9 mouse cellular contexts compared by ENCODE assay signal in the genomic region with DNA sequence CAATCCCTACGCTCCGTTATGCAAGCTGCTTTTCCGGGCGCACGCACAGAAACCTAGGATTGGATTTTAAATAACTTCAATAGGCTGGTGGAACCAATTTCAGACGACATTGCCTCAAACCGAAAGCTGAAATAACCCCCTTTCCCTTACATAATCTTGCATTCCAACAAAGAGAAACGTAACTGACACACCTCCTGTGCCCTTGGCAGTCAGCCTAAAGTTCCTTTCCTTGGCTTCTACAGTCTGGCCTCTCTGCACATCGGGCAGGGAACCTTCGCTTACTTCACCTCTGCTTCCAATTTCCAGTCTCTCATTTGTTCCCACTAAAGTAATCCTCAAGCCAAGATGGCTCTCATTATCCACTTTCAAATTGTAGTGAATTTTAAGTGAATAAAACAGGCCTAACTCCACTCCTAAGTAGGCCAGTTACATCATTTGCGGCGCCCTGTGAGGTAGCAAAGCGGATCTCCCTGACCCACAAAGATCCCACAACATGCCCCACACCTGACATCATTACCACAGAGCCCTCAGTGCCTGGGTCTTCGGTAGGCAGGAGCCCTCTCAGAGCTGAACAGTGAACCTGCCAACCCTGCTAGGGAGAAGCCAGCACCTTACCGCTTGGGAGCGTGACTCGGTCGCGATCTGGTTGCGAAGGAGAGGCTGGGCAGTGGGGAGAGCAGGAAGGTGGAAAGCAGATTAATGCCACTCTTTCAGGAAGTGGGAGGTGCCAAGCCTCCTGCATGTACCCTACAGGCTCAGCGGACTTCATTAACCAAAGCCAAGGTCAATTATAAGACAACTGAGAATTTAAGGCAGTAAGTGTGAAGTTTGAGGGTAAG.
DNase-seq lines count a peak whose midpoint lies in the region; ATAC-seq and TF ChIP-seq lines count a peak whose summit lies in the region.
"Had no signal": no experiment of that assay in that cellular context is flagged by ENCODE, and none has a peak within 500 bp of the region (broad histone marks: within the 10 kb centered on the region; RNA-seq: fewer than 3 reads in every experiment).

No protein-coding gene starts in this region.

- H3K4me3 ChIP-seq in cerebellum, adult 2 months (replicated peaks; ENCODE audit: insufficient read depth, low read depth, low read length), result no peak overlapping the region
- peak overlapping the region; percentile 32; the same call in 1 of the 2 replicates for H3K4me3 ChIP-seq in spleen, adult 2 months (ENCODE audit: extremely low read depth, insufficient read depth, insufficient read length)
- H3K4me3 ChIP-seq in lung, embryonic 14.5 days (ENCODE audit: low read depth, low read length), result no peak overlapping the region

- no peaks in the 10 kb centered on the region for H3K27me3 ChIP-seq in cerebellum, adult 2 months (ENCODE audit: control insufficient read depth, insufficient read depth, low read length)
- H3K27me3 ChIP-seq in spleen, adult 2 months (ENCODE audit: control insufficient read depth, insufficient read depth, low read length), result no peaks in the 10 kb centered on the region
- no peaks in the 10 kb centered on the region for H3K27me3 ChIP-seq in lung, embryonic 14.5 days (ENCODE audit: insufficient read depth, low read length)

- H3K27ac ChIP-seq in cerebellum, adult 2 months (ENCODE audit: insufficient read depth, low read length), result no peak overlapping the region
- H3K27ac ChIP-seq in spleen, adult 2 months (ENCODE audit: insufficient read depth, low read length), result no peak overlapping the region
- H3K27ac ChIP-seq in lung, embryonic 14.5 days (ENCODE audit: low read depth), result no peak overlapping the region

- H3K4me2 ChIP-seq in lung, embryonic 14.5 days, result no peak overlapping the region

- H3K9me3 ChIP-seq in lung, embryonic 14.5 days (ENCODE audit: low read depth, low read length), result no peaks in the 10 kb centered on the region

- H3K36me3 ChIP-seq in spleen, adult 2 months (ENCODE audit: control insufficient read depth, insufficient read depth, low read length), result no peaks in the 10 kb centered on the region
- no peaks in the 10 kb centered on the region for H3K36me3 ChIP-seq in lung, embryonic 14.5 days (ENCODE audit: insufficient read depth)

- TF ChIP-seq POLR2A in cerebellum, adult 2 months (IDR thresholded peaks at IDR 0.05; ENCODE audit: borderline replicate concordance, insufficient read depth, low read length), result no peak
- no peak for TF ChIP-seq POLR2A in spleen, adult 2 months (IDR thresholded peaks at IDR 0.05; ENCODE audit: low read depth, low read length)

- H3K4me1 ChIP-seq in cerebellum, adult 2 months (ENCODE audit: control insufficient read depth, insufficient read depth, low read length), result no peaks in the 10 kb centered on the region
- H3K4me1 ChIP-seq in spleen, adult 2 months (ENCODE audit: control insufficient read depth, insufficient read depth, insufficient read length), result peaks cover 8% of the 10 kb centered on the region; the same call in 1 of the 2 replicates
- H3K4me1 ChIP-seq in lung, embryonic 14.5 days (ENCODE audit: insufficient read depth), result peaks cover 18% of the 10 kb centered on the region; the same call in 1 of the 2 replicates

- peak; percentile 15 to 29 for DNase-seq in cerebellum, postnatal 14 days
- no peak for DNase-seq in cerebellum, adult 2 months
- DNase-seq in spleen, adult 2 months (ENCODE audit: low read depth in 1 of 2, low spot score in 2 of 2), result no peak
- DNase-seq in spleen, adult 18-20 months, result no peak
- DNase-seq in lung, embryonic 14.5 days, result peak; percentile 49
- no peak for DNase-seq in frontal cortex, postnatal 10 days (ENCODE audit: low spot score in 2 of 2)
- DNase-seq: gastrocnemius, postnatal 10 days had no signal

- TF ChIP-seq CTCF in cerebellum, adult 2 months (IDR thresholded peaks at IDR 0.05; ENCODE audit: borderline replicate concordance, insufficient read depth, low read depth, low read length), result no peak
- no peak for TF ChIP-seq CTCF in spleen, adult 2 months (IDR thresholded peaks at IDR 0.05; ENCODE audit: extremely low read depth, insufficient read depth, insufficient read length, insufficient replicate concordance)
- no peak for TF ChIP-seq CTCF in lung, embryonic 14.5 days (IDR thresholded peaks at IDR 0.05; ENCODE audit: low read depth)

- no peak for ATAC-seq in lung, embryonic 14.5 days (ENCODE audit: insufficient read depth)
- no peak for ATAC-seq in erythroblast, adult 5-6 weeks (replicated peaks; ENCODE audit: low FRiP score, poor library complexity, severe bottlenecking)
- ATAC-seq in CD4-positive, CD25-positive, alpha-beta regulatory T cell, adult 4 months, result no peak

- WGBS in cerebellum, adult 2 months, result 76% methylated on average over 21 of the region's 21 CpGs
- WGBS in spleen, adult 2 months, result 54% methylated on average over 21 of the region's 21 CpGs
- WGBS in lung, embryonic 14.5 days, result 82% methylated on average over 21 of the region's 21 CpGs

- no peak overlapping the region for H3K9ac ChIP-seq in lung, embryonic 14.5 days

Comparison
In these comparisons a context has a peak if more than half of its experiments do, and no peak if none do; other contexts are left out.
1. DNase-seq: peak in cerebellum, postnatal 14 days (2 of 2) and lung, embryonic 14.5 days (single experiment); none in cerebellum, adult 2 months (0 of 2), spleen, adult 2 months (0 of 2), spleen, adult 18-20 months (0 of 2) and frontal cortex, postnatal 10 days (0 of 2).